Mouse (Mus musculus): ENCODE data around the gene Tmem26. TPM values are rescaled to one million over a fixed set of nuclear protein-coding genes. Genes with fewer than 3 reads are reported as not detected.

The Tmem26 gene
- polyA plus RNA-seq, 1 experiment from 2014 or later: 0.90 TPM

DNA sequence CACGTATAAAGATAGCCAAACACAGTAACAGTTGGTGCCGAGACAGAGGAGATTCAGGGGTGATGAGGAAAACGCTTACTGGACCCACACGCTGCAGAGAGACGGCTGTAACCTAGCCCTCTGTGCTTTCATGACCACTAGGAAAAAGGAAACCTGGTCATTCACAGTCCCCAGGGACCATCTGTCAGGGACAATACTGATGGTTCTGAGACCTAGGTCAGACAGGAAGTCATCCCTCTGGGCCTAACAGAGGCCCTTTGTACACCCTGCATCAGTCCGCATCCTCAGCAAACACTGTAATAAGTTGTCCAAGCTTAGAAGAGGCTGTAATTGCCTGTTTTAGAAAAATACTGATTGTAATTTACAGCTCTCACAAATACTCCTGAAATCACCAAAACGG, 76.4 kb downstream of the Tmem26 start:
- WGBS (ENCODE audit: missing documents): 90% methylated on average over 7 of the region's 7 CpGs

DNA sequence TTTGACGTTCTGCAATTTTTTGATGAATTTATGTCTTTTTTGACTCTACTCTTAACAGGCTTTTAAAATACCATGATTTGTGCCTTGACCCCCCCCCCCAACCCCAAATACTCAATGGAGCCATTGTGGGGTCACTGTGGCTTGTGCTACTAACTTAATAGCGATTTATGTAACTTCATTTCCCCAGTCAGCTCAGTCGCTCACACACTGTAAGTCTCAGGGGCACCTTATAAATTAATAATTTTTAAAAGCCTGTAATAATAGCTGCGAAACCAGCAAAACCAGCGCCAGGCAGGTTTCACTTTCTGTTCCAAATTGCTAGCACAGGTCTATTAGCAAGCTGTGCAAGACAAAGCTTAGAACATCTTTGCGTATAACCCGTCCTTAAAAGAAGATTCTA, 76.9 kb downstream of the Tmem26 start:
- H3K36me3 ChIP-seq (ENCODE audit: inconsistent target): no peaks in the 10 kb centered on the region
- H3K79me2 ChIP-seq (ENCODE audit: inconsistent target): no peaks in the 10 kb centered on the region
- WGBS (ENCODE audit: missing documents): 87% methylated on average over 7 of the region's 7 CpGs
- no peak overlapping the region for H3K4me3 ChIP-seq (ENCODE audit: inconsistent target)
- H3K27ac ChIP-seq: no peak overlapping the region

More for the DNA sequence above, 76.4 kb downstream of the Tmem26 start:
- Histone ChIP-seq H3K79me2 (ENCODE audit: inconsistent target) (no peaks in the 10 kb centered on the region), H3K4me3 (ENCODE audit: inconsistent target) (no peak overlapping the region), H3K36me3 (ENCODE audit: inconsistent target) (no peaks in the 10 kb centered on the region), H3K27ac (no peak overlapping the region)

DNA sequence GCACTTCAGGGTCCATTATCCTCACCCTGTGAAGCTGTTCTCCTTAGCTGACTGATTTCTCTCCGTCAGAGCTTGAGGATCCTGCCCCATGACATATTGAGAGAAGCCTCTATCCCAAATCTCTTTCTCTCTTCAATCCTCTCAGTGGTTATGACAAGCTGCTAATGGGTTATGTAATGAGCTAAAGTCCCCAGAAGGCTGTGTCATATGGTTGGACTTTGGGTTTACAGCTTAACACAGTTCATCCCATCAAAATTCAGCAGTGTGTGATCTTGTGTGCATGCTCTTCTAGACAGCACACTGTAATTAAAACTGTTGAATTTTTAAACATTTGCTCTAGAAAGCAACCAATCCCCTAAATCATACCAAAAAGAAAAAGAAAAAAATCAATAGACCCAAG, 82.9 kb downstream of the Tmem26 start:
- Histone ChIP-seq H3K27ac (no peak overlapping the region), H3K4me3 (ENCODE audit: inconsistent target) (no peak overlapping the region), H3K79me2 (ENCODE audit: inconsistent target) (no peaks in the 10 kb centered on the region), H3K36me3 (ENCODE audit: inconsistent target) (no peaks in the 10 kb centered on the region)
- 91% methylated on average over 1 of the region's 1 CpGs for WGBS (ENCODE audit: missing documents)

DNA sequence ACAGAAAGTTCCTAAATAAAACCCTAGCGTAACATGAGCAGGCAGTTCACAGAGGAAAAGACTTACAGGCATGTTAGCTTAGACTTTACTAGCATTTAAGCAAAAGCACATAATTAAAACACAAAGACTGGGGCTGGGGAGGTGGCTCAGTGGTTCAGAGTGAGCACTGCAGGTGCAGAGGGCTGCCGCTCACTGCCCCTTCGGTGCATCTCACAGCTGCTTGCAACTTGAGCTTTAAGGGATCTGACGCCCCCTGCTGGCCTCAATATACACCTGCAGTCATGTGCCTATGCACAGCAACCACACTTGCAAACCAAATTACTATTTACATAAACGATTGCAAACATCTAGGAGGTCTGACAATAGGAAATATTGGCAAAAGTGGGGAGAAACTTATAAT, 87.5 kb downstream of the Tmem26 start:
- H3K79me2 ChIP-seq (ENCODE audit: inconsistent target): no peaks in the 10 kb centered on the region
- no peaks in the 10 kb centered on the region for H3K36me3 ChIP-seq (ENCODE audit: inconsistent target)
- 98% methylated on average over 5 of the region's 5 CpGs for WGBS (ENCODE audit: missing documents)
- H3K27ac ChIP-seq: no peak overlapping the region
- no peak overlapping the region for H3K4me3 ChIP-seq (ENCODE audit: inconsistent target)

DNA sequence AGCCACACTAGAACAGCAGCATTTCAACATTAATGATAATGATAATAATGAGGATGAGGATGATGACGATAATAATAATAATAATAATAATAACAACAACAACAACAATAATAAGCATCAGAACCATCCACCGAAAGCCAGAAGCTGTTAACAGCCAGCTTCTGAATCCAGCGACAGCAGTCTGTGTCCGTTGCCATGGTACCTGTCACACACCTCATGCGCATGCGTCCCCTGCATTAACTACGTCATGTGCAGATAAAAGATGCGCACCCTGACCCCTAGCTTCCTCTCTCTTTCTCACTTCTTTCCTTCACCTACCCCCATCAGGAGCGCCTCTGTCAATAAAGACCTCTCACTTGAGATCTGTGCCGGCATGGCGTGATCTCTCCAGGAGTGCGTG, 89.3 kb downstream of the Tmem26 start:
- no peaks in the 10 kb centered on the region for H3K79me2 ChIP-seq (ENCODE audit: inconsistent target)
- H3K27ac ChIP-seq: no peak overlapping the region
- no peak overlapping the region for H3K4me3 ChIP-seq (ENCODE audit: inconsistent target)
- no peaks in the 10 kb centered on the region for H3K36me3 ChIP-seq (ENCODE audit: inconsistent target)
- WGBS (ENCODE audit: missing documents): 96% methylated on average over 12 of the region's 12 CpGs

DNA sequence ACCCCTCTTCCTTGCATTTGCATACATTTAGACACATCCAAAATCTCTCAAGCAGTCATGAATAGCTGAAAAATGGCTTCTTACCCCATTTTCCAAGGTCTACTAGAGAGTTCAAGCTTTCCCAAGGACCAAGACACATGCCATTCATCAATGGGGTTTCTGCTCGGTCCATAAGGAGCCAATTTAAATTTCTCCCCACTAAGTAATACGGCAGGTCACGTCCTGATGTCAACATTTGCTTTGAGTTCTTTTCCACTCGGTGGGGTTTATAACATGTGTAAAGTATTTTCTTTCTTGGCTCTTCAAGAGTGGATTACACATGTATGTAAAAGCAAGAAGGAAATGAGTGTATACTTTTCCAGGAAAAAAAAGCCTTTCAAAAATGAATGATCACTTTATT, 93.8 kb downstream of the Tmem26 start:
- no peak overlapping the region for H3K27ac ChIP-seq
- H3K79me2 ChIP-seq (ENCODE audit: inconsistent target): no peaks in the 10 kb centered on the region
- 97% methylated on average over 4 of the region's 4 CpGs for WGBS (ENCODE audit: missing documents)
- no peak overlapping the region for H3K4me3 ChIP-seq (ENCODE audit: inconsistent target)
- H3K36me3 ChIP-seq (ENCODE audit: inconsistent target): no peaks in the 10 kb centered on the region

DNA sequence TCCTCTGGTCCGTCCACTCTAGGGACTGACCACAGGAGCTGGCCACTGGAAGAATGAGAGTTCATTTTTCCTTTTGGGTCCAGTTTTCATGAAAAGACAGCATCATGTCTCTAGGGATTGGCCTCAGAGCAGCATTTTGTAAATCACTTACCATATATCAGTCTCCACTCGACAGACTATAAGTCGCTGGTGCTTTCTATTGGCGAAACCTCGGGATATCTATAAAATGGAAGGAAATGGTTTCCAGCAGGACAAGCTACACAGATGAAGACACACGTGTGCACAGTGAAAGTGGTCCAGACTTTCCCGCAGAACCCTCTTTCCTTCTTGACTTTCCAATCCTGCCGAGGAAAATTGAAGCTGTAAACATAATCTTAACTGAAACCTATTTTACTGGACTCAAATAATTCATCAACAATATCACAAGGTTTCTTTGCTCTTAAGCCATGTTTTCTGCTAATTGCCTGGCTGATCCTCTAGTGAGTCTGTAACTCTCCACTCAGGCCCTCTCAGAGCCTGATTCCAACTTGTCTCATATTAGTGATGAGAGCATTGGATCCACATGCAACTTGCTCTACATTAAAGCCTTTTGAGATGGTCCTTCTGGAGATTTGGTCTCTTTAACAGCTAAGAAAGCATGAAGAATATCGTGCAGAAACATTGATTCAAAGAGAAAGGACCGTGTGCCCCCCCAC, 94.8 kb downstream of the Tmem26 start:
- 85% methylated on average over 10 of the region's 10 CpGs for WGBS (ENCODE audit: missing documents)
- Histone ChIP-seq H3K79me2 (ENCODE audit: inconsistent target) (no peaks in the 10 kb centered on the region), H3K27ac (no peak overlapping the region), H3K4me3 (ENCODE audit: inconsistent target) (no peak overlapping the region), H3K36me3 (ENCODE audit: inconsistent target) (no peaks in the 10 kb centered on the region)

DNA sequence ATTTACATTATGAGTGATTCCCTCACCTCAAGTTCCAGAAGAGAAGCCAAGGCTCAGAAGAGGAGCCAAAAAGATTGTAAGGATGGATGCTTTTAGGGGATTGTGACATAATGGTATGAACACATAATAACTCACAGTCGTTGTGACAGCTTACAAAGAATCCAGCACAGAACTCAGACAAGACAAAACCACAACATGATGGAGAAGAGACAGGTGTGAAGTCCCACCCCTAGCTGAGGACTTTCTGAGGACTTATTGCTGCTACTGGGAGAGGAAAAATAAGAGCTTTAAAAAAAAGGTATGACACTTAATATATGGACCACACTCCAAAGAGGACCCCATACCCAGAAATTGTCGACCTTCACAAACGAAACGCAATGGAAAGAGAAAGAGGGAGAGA, 101.1 kb downstream of the Tmem26 start:
- no peak overlapping the region for H3K27ac ChIP-seq
- H3K79me2 ChIP-seq (ENCODE audit: inconsistent target): no peaks in the 10 kb centered on the region
- no peaks in the 10 kb centered on the region for H3K36me3 ChIP-seq (ENCODE audit: inconsistent target)
- 91% methylated on average over 4 of the region's 4 CpGs for WGBS (ENCODE audit: missing documents)
- no peak overlapping the region for H3K4me3 ChIP-seq (ENCODE audit: inconsistent target)

Other genes starting within 250 kb of the Tmem26 start
- gene Cabcoco1, start 181.8 kb upstream of the Tmem26 start, polyA plus RNA-seq (2018): not detected in 3 replicates